Mouse (Mus musculus) liver, embryonic 15.5 days (tissue): Measurements from ENCODE around the gene Crbn. TPM values are rescaled to one million over a fixed set of nuclear protein-coding genes. Genes with fewer than 3 reads are reported as not detected.

Experiments used
- ATAC-seq: fragments of 200-750 bp; cut with Nextera tagmentation; 2 replicates; pipeline ENCODE4 v1.8.0; 2017; ENCODE audit warnings: moderate number of reproducible peaks, mild to moderate bottlenecking, moderate library complexity; ENCODE audit not compliant: insufficient read depth
- H3K27ac ChIP-seq: fragments of 300-500 bp; sonication (generic); replicated peaks from 2 replicates; pipeline ENCODE4 v1.5.1; 2015; ENCODE audit warnings: mild to moderate bottlenecking, inconsistent platforms
- H3K27me3 ChIP-seq: fragments of 300-500 bp; sonication (generic); 2 replicates; pipeline ENCODE4 v1.6.1; 2015; ENCODE audit warnings: mild to moderate bottlenecking, inconsistent platforms
- H3K36me3 ChIP-seq: fragments of 300-500 bp; sonication (generic); replicated peaks from 2 replicates; pipeline ENCODE4 v1.6.1; 2015; ENCODE audit warnings: moderate library complexity, mild to moderate bottlenecking, inconsistent platforms
- H3K4me1 ChIP-seq: fragments of 300-500 bp; sonication (generic); replicated peaks from 2 replicates; pipeline ENCODE4 v1.6.1; 2015; ENCODE audit warnings: inconsistent platforms
- H3K4me2 ChIP-seq: fragments of 300-500 bp; sonication (generic); 2 replicates; pipeline ENCODE4 v1.6.1; 2015; ENCODE audit warnings: moderate library complexity, mild to moderate bottlenecking, inconsistent platforms
- H3K4me3 ChIP-seq: fragments of 300-500 bp; sonication (generic); replicated peaks from 2 replicates; pipeline ENCODE4 v1.5.1; 2015; ENCODE audit warnings: mild to moderate bottlenecking, inconsistent platforms
- H3K9ac ChIP-seq: fragments of 300-500 bp; sonication (generic); 2 replicates; pipeline ENCODE4 v1.6.1; 2015; ENCODE audit warnings: moderate library complexity, mild to moderate bottlenecking, inconsistent platforms
- H3K9me3 ChIP-seq: fragments of 300-500 bp; sonication (generic); replicated peaks from 2 replicates; pipeline ENCODE4 v1.6.1; 2016; ENCODE audit warnings: inconsistent platforms
- WGBS: fragments of 180-500 bp; shearing (Covaris S2); methylation state at CpG from one replicate; pipeline ENCODE4 v1.1.7; 2015; ENCODE audit warnings: mixed read lengths; ENCODE audit not compliant: insufficient replicate concordance; 5-methylcytosine and 5-hydroxymethylcytosine counted together
- polyA plus RNA-seq: library from polyadenylated mRNA; unstranded; fragments of >200 nt; fragmentation: Nextera tagmentation; extraction: Ambion mirVana; gene quantifications from 2 replicates; pipeline ENCODE4 v1.2.1, GENCODE M21; 2015

The Crbn gene
- polyA plus RNA-seq, 1 experiment from 2014 or later, result 21.1 TPM

DNA sequence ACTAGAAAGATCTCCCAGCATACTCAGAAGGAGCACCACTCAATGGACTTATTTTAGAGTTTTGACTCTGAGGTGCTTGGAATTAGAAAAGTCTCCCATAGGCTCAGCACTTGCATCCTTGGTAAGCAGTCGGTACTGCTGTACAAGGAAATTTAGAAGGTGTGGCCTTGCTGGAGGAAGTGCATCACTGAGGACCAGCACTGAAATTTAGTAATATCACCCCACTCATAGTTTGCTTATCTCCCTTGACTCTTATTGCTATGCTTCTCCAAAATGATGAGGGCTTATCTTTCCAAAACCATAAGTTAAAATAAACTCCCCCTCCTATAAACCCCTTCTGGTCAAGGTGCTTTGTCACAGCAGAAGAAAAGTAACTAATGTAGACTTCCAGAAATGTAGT, 38.4 kb downstream of the Crbn start:
- H3K27me3 ChIP-seq, result no peaks in the 10 kb centered on the region; the same call in 1 of the 2 replicates
- no peak overlapping the region for H3K4me3 ChIP-seq
- H3K4me2 ChIP-seq, result no peak overlapping the region
- H3K36me3 ChIP-seq, result no peaks in the 10 kb centered on the region
- no peak overlapping the region for H3K9ac ChIP-seq
- H3K27ac ChIP-seq, result no peak overlapping the region
- 24% methylated on average over 1 of the region's 1 CpGs for WGBS
- H3K4me1 ChIP-seq, result peaks cover 5% of the 10 kb centered on the region
- ATAC-seq, result no peak
- no peaks in the 10 kb centered on the region for H3K9me3 ChIP-seq

DNA sequence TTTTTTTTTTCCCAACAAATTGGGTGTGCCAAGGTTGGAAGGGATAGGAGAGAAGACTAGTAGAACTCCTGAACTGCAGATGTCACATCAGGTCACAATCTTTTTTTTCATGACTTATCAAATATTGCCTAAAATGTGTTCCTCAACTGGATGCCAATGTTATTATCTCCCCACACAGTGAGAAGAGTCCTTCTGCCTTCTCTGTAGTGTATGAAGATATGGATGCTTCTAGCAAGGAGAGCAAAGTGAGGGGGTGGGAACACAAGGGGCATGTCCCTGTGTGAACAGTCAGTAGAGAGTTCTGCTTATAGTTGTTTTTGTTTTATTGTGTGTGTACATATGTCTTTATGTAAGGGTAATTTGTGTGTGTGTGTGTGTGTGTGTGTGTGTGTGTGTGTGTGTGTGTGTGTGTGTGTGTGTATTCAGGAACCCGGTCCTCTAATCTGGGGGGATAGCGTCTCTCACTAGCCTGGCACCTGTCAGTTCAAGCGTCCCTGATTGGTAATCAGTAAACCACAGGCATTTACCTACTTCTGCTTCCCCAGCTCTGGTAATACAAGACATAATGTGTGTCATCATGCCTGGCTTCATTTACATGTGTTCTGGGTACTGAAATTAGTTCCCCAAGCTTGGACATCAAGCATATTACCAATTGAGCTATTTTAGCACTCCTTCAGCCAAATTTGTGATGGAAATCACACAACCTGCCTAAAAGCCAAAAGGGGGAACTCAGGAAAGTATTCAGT, 39.2 kb downstream of the Crbn start:
- peaks cover 5% of the 10 kb centered on the region for H3K4me1 ChIP-seq
- 33% methylated on average over 3 of the region's 3 CpGs for WGBS
- no peak overlapping the region for H3K4me2 ChIP-seq
- no peak overlapping the region for H3K9ac ChIP-seq
- ATAC-seq, result no peak
- H3K9me3 ChIP-seq, result no peaks in the 10 kb centered on the region
- H3K36me3 ChIP-seq, result no peaks in the 10 kb centered on the region
- H3K4me3 ChIP-seq, result no peak overlapping the region
- no peaks in the 10 kb centered on the region; the same call in 1 of the 2 replicates for H3K27me3 ChIP-seq
- no peak overlapping the region for H3K27ac ChIP-seq

DNA sequence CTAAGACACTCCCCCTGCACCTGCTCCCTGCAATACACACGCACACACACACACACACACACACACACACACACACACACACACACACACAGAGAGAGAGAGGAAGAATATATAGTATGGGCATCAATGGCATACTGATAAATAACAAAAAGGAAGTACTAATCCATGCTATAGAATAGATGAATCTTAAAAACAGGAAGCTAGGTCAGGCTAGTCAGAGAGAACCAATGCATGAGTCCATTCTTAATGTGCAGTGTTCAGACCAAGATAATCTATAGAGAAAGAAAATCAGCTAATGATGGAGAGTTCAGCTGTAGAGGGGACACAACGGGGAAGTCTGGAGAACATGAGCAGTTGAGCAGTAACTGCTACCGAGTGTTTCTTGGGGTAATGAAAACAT, 41.6 kb downstream of the Crbn start:
- Histone ChIP-seq H3K36me3 (no peaks in the 10 kb centered on the region), H3K4me1 (peaks cover 5% of the 10 kb centered on the region), H3K27ac (no peak overlapping the region), H3K9ac (no peak overlapping the region), H3K4me3 (no peak overlapping the region), H3K4me2 (no peak overlapping the region), H3K27me3 (no peaks in the 10 kb centered on the region), H3K9me3 (no peaks in the 10 kb centered on the region)
- ATAC-seq, result no peak
- 27% methylated on average over 3 of the region's 3 CpGs for whole genome bisulfite sequencing

DNA sequence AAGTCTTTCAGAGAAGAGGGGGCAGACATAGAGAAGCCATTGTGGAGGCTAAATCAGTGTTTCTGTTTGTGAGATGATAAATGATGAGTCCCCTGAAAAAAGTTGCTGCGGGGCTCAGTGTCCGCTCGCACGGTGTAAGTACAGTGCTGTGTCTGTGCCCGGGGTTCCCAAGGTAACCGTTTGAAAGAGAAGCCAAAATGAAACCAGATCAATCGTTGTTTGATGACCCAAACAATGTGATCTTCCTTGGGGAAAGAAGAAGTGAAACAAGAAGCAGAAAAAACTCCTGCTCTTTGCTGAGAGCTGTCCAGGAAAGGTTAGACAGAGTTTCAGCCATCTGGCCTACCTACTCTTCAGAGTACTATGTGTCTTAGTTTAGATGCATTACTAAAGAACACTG, 49.6 kb downstream of the Crbn start:
- no peaks in the 10 kb centered on the region for H3K36me3 ChIP-seq
- WGBS, result 75% methylated on average over 7 of the region's 7 CpGs
- H3K9me3 ChIP-seq, result no peaks in the 10 kb centered on the region
- no peaks in the 10 kb centered on the region for H3K27me3 ChIP-seq
- H3K4me2 ChIP-seq, result no peak overlapping the region
- no peak overlapping the region for H3K4me3 ChIP-seq
- no peak overlapping the region for H3K9ac ChIP-seq
- no peak overlapping the region for H3K27ac ChIP-seq
- no peak for ATAC-seq
- H3K4me1 ChIP-seq, result no peaks in the 10 kb centered on the region

DNA sequence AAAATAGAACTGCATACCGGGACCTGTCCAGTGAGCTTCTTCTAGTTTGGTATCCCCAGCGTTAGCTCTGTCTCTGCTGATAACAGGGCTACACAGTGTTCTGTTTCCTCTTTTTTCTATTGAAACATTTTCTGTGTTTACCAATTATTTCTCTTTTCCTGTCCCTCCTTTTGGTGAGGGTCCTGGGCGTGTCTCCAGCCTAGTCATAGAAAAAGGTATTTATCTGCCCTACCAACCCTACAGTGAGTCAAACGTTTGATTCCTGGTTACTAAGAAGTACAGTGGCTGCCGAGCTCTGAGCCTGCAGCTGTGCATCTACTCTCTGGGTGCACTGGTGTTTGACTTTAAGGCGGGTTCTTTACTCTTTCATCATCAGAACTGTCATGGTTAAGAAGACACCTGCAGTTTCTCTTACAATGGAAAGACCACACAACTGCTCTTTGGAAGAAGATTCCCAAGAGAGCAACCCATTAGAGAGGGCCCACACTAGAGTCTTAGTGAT, 50.9 kb downstream of the Crbn start, which contains the start of gene Il5ra:
Il5ra (minus strand) TSS at position 151 of the 502 bp plus-strand sequence.
- H3K4me2 ChIP-seq, result no peak within 1 kb of the TSS
- no peaks in the 10 kb centered on the region for H3K36me3 ChIP-seq
- H3K4me1 ChIP-seq, result no peaks in the 10 kb centered on the region
- no peak within 1 kb of the TSS for H3K9ac ChIP-seq
- H3K27me3 ChIP-seq, result no peaks in the 10 kb centered on the region
- 8% methylated on average over 6 of the region's 6 CpGs for WGBS
- H3K27ac ChIP-seq, result no peak within 1 kb of the TSS
- no peak within 1 kb of the TSS for H3K4me3 ChIP-seq
- H3K9me3 ChIP-seq, result no peaks in the 10 kb centered on the region
- ATAC-seq, result no peak

DNA sequence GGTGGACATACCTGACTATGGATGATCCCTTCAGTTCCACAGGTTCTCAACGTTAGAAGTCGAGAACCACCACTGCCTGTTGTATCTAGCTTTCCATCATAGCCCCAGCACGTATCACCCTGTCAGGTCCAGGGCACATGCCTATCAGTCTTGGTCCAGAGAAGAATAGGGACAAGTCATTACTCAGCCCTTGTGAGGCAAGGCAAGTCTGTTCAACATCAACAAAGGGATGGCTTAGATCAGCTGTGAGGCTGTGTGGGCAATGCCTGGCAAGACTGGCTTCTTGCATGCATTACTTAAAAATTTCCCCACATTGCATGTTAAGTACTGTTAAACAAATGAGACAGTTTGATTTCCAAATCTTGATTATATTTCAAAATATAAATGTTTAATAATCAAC, 52.1 kb downstream of the Crbn start:
- Histone ChIP-seq H3K4me1 (no peaks in the 10 kb centered on the region), H3K4me2 (no peak overlapping the region), H3K9me3 (no peaks in the 10 kb centered on the region), H3K27me3 (no peaks in the 10 kb centered on the region), H3K36me3 (no peaks in the 10 kb centered on the region), H3K4me3 (no peak overlapping the region), H3K9ac (no peak overlapping the region), H3K27ac (no peak overlapping the region)
- WGBS, result 36% methylated on average over 3 of the region's 3 CpGs
- no peak for ATAC-seq

DNA sequence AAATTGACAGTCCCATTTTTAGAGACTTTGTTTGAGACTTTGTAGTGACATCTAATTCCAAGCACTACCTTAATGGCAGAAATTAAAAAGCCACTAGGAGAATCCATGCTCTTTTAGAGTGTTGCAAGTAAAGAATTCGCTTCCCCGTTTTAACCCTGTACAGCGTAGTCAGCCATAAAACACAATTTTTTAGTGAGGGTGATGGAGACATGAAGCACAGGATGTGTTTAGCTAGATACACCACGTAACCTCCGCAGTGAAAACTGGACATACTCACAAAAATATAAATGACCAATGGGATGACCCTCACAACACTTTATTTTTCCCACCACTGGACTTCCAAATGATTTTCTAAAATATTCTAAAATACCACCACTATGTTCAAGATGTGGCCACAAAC, 52.6 kb downstream of the Crbn start:
- Histone ChIP-seq H3K36me3 (no peaks in the 10 kb centered on the region), H3K27ac (no peak overlapping the region), H3K9me3 (no peaks in the 10 kb centered on the region), H3K4me3 (no peak overlapping the region), H3K9ac (no peak overlapping the region), H3K27me3 (no peaks in the 10 kb centered on the region), H3K4me2 (no peak overlapping the region), H3K4me1 (no peaks in the 10 kb centered on the region)
- ATAC-seq, result no peak
- 77% methylated on average over 5 of the region's 5 CpGs for WGBS

DNA sequence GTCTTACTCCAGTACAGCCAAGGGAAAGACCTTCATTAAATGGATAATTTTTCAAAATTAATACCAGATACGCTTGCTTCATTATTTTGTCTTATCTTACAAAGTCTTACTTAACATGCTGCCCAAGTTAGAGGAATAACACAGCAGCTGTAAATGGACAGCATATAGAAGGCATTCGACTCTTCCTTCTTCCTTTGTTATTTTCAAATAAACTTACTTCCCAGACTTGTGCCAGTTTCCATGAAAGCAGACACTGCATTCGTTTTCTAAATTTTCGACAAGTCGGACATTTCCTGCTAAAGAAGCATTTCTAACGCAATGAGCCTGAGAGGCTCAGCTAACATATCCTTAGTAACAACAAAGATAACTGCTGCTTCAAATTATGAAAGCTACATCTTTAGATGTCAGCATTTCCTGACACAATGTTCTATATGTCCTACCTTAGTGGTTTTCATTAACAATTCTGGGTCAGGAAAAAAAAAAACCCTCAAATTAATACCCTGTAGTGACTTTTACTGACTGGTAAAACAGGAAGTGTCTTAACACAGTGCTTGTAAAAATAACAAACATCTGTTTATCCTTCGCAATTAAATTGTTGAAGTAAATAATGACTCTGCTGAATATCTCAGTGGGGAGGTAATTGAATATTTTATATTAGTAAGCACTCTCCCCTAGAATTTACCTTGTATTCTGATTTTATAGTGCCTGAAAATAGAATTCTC, 54.0 kb downstream of the Crbn start:
- Histone ChIP-seq H3K27ac (no peak overlapping the region), H3K4me1 (no peaks in the 10 kb centered on the region), H3K4me2 (no peak overlapping the region), H3K9me3 (no peaks in the 10 kb centered on the region), H3K27me3 (no peaks in the 10 kb centered on the region), H3K9ac (no peak overlapping the region), H3K36me3 (no peaks in the 10 kb centered on the region), H3K4me3 (no peak overlapping the region)
- ATAC-seq, result no peak
- WGBS, result 40% methylated on average over 7 of the region's 7 CpGs

DNA sequence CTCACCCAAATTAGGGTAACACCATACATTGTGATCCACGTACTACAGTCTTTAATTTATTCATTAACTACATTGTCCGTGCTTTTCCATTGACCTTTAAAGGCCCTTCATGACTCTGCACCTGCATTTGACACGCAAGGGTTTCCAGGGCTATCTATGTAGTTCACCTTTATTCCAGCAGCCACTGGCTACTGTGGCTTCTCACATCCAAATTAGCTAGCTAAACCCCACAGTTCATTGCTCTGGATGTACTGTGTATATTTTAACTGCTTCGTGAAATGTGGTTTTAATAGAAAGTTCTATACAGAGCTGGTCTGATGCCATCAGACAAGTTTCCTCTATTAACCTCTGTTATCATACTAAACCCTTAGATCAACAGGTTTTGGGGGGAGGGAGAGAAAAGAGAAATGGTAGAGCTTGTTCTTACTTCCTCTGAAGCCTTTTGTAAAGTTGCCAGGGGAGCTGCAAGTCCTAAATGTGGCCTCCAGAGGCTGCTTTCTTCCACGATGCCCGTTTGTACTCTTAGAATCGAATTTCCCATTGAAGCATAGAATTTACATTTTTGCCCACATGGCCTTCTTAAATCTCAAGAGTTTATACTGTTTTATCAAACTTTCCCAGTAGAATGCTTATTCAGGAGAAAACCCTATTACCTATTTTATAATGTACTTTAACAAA, 56.2 kb downstream of the Crbn start:
- Histone ChIP-seq H3K9ac (no peak overlapping the region), H3K4me2 (no peak overlapping the region), H3K9me3 (no peaks in the 10 kb centered on the region), H3K27ac (no peak overlapping the region), H3K4me1 (no peaks in the 10 kb centered on the region), H3K36me3 (no peaks in the 10 kb centered on the region), H3K27me3 (no peaks in the 10 kb centered on the region), H3K4me3 (no peak overlapping the region)
- 53% methylated on average over 7 of the region's 7 CpGs for WGBS
- ATAC-seq, result no peak

DNA sequence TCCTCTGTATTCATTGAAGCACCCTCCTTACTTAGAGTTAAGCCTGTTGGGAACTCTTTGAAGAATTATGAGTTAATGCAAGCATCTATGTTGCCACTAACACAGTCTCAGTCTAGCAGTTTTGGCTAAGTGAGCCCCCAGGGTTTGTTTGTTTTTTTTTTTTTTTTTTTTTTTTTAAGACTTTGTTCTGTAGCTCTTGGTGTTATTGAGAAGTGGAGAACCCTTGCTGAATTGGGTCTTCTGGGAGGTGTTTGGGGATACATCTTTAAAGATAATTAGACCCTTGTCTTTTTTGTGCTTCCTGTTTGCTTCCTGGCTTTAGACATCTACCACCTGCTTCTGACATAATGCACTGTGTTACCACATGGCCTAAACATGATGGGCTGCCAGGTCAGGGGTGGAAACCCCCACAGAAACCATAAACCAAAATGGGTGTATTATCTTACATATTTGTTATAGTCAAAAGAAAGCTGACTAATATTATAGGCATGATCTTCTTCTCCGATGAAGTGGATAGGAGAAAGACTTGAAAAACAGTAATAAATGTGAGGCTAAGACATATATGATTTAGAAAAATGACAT, 59.5 kb downstream of the Crbn start:
- H3K9ac ChIP-seq, result no peak overlapping the region
- H3K27me3 ChIP-seq, result no peaks in the 10 kb centered on the region
- H3K27ac ChIP-seq, result no peak overlapping the region
- no peaks in the 10 kb centered on the region for H3K4me1 ChIP-seq
- no peak for ATAC-seq
- 66% methylated on average over 1 of the region's 1 CpGs for WGBS
- no peak overlapping the region for H3K4me2 ChIP-seq
- H3K9me3 ChIP-seq, result no peaks in the 10 kb centered on the region
- no peak overlapping the region for H3K4me3 ChIP-seq
- H3K36me3 ChIP-seq, result no peaks in the 10 kb centered on the region

DNA sequence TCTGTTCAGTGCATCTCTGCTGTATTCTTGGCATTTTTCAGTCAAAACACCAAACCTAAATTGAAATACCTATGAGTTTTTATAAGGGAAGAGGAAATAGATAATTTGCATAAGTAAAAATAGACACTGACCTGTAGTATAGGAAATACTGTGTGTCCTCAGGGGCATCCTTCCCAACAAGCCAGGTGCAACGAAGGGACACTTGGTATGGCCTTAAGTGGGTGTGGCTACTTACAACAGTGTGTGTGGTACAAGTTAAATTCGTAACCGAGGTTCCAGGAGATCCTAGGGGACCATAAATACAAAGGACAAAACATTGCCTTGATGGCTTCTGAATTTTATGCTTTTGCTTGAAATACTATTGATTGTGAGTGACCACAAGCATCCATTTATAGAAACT, 61.6 kb downstream of the Crbn start:
- H3K36me3 ChIP-seq, result no peaks in the 10 kb centered on the region
- ATAC-seq, result no peak
- 56% methylated on average over 3 of the region's 3 CpGs for WGBS
- H3K9me3 ChIP-seq, result no peaks in the 10 kb centered on the region
- no peaks in the 10 kb centered on the region for H3K4me1 ChIP-seq
- no peaks in the 10 kb centered on the region for H3K27me3 ChIP-seq
- no peak overlapping the region for H3K9ac ChIP-seq
- H3K4me3 ChIP-seq, result no peak overlapping the region
- H3K4me2 ChIP-seq, result no peak overlapping the region
- H3K27ac ChIP-seq, result no peak overlapping the region
